Mouse (Mus musculus) retina, adult 2 months (tissue): Measurements from ENCODE around the gene Myo15b.

Experiments used
- DNase-seq: peaks from one replicate; pipeline ENCODE4 v3.0.0-alpha.2; 2012; ENCODE audit warnings: low read depth, low spot score

Myo15b gene

GRCm38 (mm10) chr11:115901338-115902161 is 43.3 kb downstream of the Myo15b start:
- DNase-seq = no peak

DNA sequence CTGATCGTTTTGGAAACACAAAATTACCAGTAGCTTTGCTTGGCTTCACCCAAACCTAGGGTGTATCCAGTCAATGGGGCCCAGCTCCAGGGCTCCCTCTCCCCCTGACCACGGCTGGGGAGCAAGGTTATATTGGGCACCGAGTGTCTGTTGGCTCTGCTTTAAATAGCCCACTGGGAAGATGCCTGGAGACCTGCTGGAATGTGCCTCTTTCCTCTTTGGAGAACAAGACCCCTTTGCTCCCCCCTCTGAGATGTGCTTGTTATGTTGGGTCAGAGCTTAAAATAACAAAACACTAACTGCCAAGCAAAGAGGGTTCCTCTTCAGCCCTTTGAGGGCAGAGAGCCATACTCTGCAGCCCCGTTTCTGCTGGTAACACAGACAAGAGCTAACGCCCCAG is 44.0 kb downstream of the Myo15b start:
- no peak for DNase-seq

DNA sequence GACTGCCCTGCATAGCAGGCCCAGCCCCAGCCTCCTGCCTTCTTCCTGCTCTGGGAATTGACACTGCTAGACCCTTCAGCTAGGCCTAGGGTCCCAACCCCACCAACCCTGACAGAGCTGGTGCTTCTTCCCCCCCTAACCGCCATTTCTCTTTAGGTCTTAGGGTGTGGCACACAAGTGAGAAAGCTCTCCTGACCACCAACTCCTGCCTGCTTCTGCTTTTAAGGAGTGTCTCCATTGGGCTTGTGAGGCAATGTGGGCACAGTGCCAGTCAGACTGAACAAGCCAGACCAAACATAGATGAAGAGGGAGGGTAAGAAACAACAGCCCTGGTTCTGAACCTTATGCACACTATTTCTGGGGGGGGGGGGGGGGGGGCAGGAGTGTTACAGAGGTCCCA is 44.6 kb downstream of the Myo15b start:
- no peak for DNase-seq

DNA sequence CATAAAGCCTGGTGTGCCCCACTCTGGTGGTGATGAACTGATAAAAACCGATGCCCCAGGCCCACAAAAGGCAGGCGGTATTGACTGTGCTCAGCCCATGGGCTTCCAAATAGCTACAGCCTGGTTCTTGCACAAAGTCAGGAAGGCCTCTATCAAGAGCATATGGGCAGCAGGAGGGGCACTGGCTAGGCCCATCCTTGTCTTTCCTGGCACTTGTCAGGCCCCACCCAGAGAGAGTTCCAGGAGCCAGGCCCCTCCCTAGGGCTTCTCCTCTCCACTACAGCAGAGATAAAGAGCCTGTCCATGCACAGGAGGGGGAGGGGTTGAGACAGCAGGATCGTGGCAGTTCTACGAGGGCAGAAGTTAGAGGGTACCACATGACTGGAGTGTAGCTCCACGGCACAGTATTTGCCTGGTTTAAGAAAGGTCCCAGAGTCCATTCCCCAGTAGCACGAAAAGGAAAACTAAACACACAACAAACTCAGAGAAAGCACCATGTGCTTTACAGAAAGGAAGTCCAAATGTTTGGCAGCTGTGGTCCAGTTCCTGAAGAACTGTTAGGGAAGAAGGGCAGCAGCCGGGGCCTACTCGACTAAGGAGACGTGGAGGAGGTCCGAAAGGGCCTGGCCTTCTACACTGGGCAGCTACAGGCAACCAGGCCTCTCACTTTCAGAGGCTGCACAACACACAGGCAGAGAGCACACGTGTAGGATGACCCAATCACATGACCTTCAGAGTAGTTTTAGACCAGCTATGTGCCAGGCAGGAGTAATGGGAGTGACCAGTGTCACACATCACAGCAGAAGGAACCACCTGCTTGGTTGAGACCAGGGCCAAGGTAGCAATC is 45.4 kb downstream of the Myo15b start:
- DNase-seq = no peak

GRCm38 (mm10) chr11:115904231-115904955 is 46.2 kb downstream of the Myo15b start:
- no peak for DNase-seq

- DNase-seq = no peak
These were observed 47.0 kb downstream of the Myo15b start for GRCm38 (mm10) chr11:115904956-115905790.

DNA sequence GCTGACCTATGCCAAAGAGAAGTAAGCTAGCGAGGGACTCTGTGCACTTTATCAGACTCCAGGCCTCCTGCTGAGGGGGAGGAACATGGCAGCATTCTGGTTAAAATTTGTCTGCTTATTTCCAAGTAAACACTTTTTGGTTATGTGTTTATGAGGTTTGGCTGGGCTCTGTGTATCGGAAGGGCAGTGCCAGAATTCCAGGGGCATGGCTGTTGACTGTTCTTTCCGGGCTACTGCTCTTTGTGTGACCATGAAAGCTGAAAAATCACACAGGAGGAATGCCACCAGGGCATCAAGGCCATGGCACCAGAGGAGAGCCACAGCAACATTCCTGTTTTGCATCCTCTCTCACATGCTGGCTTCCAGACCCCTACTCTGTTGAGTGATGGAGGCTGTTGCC is 47.9 kb downstream of the Myo15b start:
- no peak for DNase-seq

DNA sequence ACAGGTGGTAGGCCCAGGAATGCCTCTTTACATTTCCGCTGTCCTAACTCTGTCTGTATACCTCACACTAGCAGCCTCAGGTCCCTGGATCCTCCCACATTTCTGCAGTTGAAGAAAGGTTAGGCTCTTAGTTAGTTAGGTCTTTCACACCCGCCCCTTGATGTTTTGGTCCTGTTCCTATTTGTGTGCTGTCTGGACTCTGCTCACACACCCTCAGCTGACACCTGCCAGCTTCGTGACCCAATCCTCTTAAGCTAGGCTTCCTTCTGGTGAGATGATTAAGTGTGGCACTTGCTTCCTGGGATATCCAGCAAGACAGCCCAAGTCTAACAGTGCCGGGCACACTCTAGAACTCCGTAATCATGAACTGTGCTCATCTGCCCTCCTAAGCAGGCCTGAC is 48.3 kb downstream of the Myo15b start:
- DNase-seq = peak; percentile 61

DNA sequence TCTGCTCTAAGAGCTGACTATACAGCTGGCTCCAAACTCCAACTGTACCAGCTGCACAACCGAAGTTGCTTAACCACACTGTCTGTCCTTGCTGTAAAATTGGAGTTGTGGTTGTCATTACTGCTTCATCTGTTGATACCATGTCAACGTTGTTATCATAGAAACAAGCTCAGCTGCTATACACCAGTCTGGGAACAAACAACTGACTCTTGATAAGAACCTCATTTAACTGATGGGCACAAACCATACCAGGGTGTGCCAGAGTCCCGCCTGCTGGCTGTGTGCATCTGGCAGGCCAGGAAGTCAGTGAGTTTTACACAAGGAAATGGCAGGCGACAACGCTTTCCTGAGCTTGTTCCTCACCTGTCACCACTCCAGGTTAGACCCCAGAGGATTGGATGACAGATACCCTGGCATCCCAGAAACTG is 52.9 kb downstream of the Myo15b start:
- DNase-seq = no peak

- DNase-seq = no peak
These were observed 53.6 kb downstream of the Myo15b start, which contains the start of gene Smim6 for GRCm38 (mm10) chr11:115911632-115912376. Gene Smim6, plus strand, starts transcription at chr11:115912017.

GRCm38 (mm10) chr11:115916579-115916978 is 58.4 kb downstream of the Myo15b start:
- no peak for DNase-seq

- no peak for DNase-seq
These were observed 60.4 kb downstream of the Myo15b start for GRCm38 (mm10) chr11:115918637-115919036.

DNA sequence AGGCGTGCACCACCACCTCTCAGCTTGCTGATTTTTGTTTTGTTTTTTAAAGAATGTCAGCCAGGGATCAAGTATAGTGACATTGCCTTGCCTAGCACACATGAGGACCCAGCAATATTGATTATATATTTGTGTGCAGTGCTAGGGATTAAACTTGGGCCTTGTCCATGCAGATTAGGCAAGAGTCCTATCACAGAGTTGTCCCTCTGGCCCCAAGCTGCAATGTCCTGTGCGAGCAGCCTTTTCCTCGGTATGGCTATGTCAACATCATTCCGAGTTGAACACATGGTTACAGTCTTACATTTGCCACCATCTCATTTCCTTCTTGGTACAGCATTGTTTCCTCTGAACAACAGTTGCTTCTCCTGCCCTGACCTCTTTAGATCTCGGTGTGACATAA is 60.9 kb downstream of the Myo15b start:
- no peak for DNase-seq

GRCm38 (mm10) chr11:115920110-115920818 is 62.1 kb downstream of the Myo15b start:
- peak; percentile 25 for DNase-seq

DNA sequence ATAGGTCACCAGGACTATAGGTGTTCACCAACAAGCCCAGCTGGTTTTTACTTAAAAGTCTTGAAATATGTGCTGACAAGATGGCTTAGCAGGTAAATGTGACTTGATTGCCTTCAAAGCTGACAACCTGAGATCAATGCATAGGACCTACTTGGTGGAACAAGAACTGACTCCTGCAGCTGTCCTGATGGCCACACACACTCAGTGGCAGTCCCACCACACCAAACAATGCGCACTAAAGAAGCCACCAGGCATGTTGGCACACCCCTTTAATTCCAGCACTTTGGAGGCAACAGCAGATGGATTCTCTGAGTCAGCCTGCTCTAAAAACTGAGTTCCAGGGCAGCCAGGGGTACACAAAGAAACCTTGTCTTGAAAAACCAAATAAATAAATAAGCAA is 63.8 kb downstream of the Myo15b start:
- DNase-seq = no peak

DNA sequence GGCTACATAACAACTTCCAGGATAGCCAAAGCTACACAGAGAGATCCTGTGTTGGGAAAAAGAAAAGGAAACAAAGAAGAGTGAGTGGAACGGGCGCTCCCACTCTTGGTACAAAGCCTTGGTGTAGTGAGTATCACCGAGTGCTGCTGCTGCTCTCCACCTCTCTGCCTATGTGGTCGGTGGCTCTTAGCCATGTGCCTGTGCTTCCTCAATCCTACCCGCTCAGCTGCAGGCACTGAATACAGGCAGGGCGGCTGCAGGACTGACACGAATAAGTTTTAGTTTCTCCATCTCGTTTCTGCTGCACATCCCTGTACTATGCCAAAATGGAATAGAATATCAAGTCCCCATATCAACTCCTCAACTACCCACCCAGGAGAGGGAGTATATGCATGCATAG is 70.8 kb downstream of the Myo15b start:
- DNase-seq = no peak

DNA sequence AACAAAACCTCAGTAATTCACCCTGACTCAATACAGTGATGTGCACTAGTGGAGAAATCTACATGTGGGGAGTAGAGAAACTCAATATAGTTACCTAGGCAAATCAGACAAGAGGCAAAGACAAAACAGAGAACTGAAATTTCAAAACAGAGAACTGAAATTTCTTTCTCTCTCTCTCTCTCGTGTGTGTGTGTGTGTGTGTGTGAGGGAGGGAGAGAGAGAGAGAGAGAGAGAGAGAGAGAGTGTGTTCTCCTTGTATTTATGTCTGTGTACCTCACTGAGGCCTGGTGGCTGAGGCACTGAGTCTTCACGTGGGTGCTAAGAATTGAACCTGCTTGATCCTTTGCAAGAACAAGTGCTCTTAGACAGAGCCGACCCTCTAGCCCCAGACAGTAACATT is 71.6 kb downstream of the Myo15b start:
- no peak for DNase-seq

GRCm38 (mm10) chr11:115931235-115931634 is 73.0 kb downstream of the Myo15b start:
- DNase-seq = no peak

GRCm38 (mm10) chr11:115933108-115933746 is 75.0 kb downstream of the Myo15b start, which contains the start of the genes Sap30bp and Recql5:
Gene Sap30bp, plus strand, starts transcription at chr11:115933282.
Gene Recql5, minus strand, starts transcription at chr11:115933477.
- DNase-seq = peak; percentile 99
